Mouse (Mus musculus) ES-E14 (cell line): ENCODE measurements around the gene Gm49721.
"Not testable (repeated sequence)": the region's sequence is repeated elsewhere in the genome, so short reads cannot be mapped to it uniquely, and the experiment has no call there.

ENCODE experiments used
- CHD2 ChIP-seq: IDR thresholded peaks from 2 replicates; pipeline ENCODE4 v1.6.1; 2014; ENCODE audit warnings: mild to moderate bottlenecking, low read depth, low read length, inconsistent platforms
- MAFK ChIP-seq: IDR thresholded peaks from 2 replicates; pipeline ENCODE4 v1.6.1; 2014; ENCODE audit warnings: mild to moderate bottlenecking, low read depth, low read length, inconsistent platforms; ENCODE audit not compliant: insufficient read depth
- ZNF384 ChIP-seq: IDR thresholded peaks from 2 replicates; pipeline ENCODE4 v1.6.1; 2012; ENCODE audit warnings: low read depth, low read length, inconsistent platforms

DNA sequence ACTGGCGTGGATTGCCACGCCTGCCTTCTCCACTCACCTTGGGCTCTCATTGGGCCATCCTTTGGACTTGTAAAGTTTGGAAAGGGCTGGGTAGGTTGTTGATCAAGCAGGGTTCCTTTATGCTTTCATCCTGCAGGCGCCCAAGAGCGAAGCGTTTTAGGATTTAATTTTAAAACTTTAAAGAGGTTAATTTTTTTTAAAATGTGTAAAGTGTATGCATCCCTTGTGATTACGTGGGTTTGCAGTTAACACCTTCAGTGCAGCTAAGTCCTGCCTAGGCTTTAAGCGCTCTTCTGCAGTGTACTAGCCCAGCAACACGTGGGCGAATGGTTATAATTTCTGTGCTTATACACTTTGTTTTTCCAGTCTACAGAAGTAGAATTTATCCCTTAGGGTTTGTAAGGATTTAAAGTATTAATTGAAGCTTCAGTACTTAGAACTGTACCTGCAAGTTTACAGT is 29.9 kb upstream of the Gm49721 start:
- not testable (repeated sequence) for TF ChIP-seq CHD2, ZNF384, MAFK
